Mouse (Mus musculus) kidney, postnatal 14 days (tissue): ENCODE data around the gene Ifi27.
"Not testable (repeated sequence)": the region's sequence is repeated elsewhere in the genome, so short reads cannot be mapped to it uniquely, and the experiment has no call there.

Experiments
- DNase-seq: peaks from one replicate; pipeline ENCODE4 v3.0.0; 2022; ENCODE audit warnings: mixed read lengths

The Ifi27 gene

GRCm38 (mm10) chr12:103457140-103457539 is 23.1 kb downstream of the Ifi27 start, which contains the start of gene Ifi27l2b:
Gene Ifi27l2b, minus strand, starts transcription at chr12:103457223.
- DNase-seq: no peak

DNA sequence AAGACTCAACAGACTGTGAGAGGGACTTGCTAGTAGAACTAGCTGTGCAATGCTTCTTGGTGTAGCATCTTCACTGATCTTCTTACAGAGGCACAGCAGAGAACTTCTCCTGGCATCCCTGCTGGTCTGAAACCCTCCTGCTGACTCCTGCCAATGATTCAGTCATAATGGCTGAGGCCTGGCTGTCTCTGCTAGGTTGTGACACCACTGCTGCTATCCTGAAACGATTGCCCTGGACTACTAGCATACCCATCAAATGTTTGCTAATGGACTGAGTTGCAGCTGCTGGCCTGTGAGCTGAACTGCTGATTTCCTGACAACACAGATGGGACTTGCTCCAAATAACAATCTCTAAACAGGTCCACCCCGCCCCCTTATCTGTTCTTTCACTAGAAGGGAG is 40.5 kb downstream of the Ifi27 start:
- DNase-seq: no peak

- DNase-seq: no peak
Measured at GRCm38 (mm10) chr12:103476779-103477389, 42.9 kb downstream of the Ifi27 start.

- DNase-seq: no peak
Measured at GRCm38 (mm10) chr12:103477461-103478015, 43.5 kb downstream of the Ifi27 start.

- no peak for DNase-seq
Measured at GRCm38 (mm10) chr12:103481671-103482070, 47.7 kb downstream of the Ifi27 start.

GRCm38 (mm10) chr12:103482781-103483180 is 48.8 kb downstream of the Ifi27 start:
- DNase-seq: no peak

DNA sequence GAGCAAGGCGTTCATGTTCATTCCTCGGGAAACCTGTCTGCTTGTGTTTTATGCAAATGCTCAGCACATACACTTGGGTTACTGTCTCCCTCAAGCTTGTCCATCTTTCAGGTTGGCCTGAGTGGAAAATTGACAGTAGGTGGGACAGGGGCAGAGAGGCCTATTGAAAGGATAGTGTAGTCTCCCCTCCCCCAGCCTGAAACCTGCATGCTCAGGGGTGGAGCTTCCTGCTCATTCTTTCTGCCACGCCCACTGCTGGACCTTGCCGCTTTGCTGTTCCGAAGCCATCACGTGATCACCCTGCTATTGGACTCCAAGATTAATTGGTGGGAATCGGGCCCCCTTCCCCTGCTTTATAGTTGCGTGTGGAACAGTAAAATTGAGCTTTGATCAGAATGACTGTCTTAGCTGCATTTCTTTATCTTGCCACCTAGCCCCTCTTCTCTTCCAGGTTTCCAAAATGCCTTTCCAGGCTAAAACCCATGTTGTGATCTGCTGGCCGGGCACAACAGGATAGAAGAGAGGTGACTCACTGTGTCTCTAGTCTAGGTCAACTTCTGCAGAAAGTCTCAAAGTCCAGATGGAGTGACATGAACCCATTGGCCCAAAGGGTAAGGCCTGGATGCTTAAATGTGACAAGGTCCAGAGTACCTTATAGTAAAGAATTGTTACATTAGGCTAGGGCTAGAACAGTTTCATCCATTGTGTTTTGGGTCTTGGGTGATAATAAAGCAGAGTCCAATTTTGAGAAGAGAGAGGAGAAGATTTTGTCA is 50.4 kb downstream of the Ifi27 start:
- not testable (repeated sequence) for DNase-seq

GRCm38 (mm10) chr12:103486726-103487125 is 52.7 kb downstream of the Ifi27 start:
- no peak for DNase-seq

DNA sequence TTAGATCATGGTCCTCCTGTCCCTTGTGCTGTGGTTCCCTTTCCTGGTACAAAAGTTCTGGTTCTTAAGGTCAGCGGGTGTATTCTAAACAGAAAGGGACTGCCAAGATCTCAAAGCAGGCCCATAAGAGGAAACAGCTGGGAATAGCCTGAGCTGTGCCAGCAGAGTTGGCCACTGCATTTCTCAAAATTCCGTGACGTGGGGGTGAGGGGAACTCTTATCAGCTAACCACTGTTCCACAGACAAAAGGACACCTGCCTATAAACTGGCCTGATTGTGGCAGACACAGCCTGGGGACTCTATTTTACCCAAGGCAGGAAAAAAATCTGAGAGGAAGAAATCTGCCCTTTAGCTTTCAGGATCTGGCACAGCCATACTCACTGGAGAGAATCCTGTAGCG is 53.3 kb downstream of the Ifi27 start:
- DNase-seq: no peak

- no peak for DNase-seq
Measured at GRCm38 (mm10) chr12:103487750-103488149, 53.7 kb downstream of the Ifi27 start.
